In the genomic region with DNA sequence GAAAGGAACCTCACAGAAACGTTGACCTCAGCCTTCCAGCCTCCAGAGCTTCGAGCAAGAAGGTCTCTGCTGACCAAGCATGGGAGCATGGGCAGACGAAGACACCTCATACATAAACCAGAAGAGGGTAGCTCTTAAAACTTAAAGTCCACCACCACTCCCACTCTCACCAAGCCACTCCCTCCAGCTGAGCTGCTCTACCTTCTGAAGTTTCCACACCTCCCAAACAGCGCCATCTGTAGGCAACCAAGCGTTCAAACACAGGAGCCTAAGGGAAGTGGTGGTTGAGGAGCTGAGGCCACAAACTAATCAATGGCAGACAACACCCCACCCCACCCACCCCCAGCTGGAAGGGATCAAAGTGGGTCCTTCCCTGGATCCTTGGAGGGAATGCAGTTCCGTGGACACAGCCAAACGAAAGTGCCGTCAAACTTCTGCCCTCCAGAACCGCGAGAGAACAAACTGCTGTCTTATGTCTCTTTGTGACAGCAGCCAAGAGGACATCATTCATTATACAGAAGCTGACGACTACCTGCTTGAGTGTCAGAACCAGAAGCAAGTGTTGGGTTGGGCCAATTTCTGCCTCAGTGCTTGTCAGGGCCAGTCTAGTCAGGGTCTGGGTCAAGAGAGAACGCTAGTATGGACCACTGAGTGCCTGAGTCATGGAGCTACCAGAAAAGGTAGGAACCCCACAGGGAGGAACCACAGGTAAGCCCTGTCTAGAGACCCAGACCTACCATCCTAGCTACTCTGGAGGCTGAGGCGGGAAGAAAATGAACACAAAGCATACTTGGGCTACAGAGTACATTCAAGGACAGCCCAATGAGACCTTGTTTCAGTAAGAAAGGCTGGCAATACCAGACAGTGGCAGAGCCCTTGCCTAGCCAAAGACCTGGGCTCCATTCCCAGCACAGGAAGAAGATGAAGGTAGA, we compare ENCODE assay signal across 8 mouse cellular contexts. TPM values are rescaled to one million over a fixed set of nuclear protein-coding genes. Genes with fewer than 3 reads are reported as not detected.
A peak's percentile ranks its signal among the peaks of the same experiment; 100 is the strongest.
DNase-seq lines count a peak whose midpoint lies in the region; ATAC-seq lines count a peak whose summit lies in the region.

No protein-coding gene starts in this region.

- peak; percentile 53 to 82 for DNase-seq in adrenal gland, adult (ENCODE audit: inconsistent age in 2 of 2, low spot score in 1 of 2)
- no peak for DNase-seq in adrenal gland, adult 8-10 months
- peak; percentile 72 for DNase-seq in midbrain, embryonic 11.5 days (ENCODE audit: low spot score, missing footprints)
- no peak for DNase-seq in midbrain, embryonic 14.5 days
- peak; percentile 59 for DNase-seq in testis, postnatal 10 days (ENCODE audit: low spot score)
- no peak for DNase-seq in gastrocnemius, adult 18-20 months (ENCODE audit: low spot score)

- H3K9me3 ChIP-seq in midbrain, embryonic 11.5 days (ENCODE audit: control insufficient read depth, low read length), result no peaks in the 10 kb centered on the region
- H3K9me3 ChIP-seq in midbrain, embryonic 14.5 days (ENCODE audit: control insufficient read depth, low read length), result no peaks in the 10 kb centered on the region
- no peaks in the 10 kb centered on the region for H3K9me3 ChIP-seq in heart, embryonic 13.5 days
- H3K9me3 ChIP-seq in liver, embryonic 15.5 days (replicated peaks), result no peaks in the 10 kb centered on the region

- WGBS in midbrain, embryonic 11.5 days, result 81% methylated on average over 13 of the region's 13 CpGs
- 81% methylated on average over 13 of the region's 13 CpGs for whole genome bisulfite sequencing in midbrain, embryonic 14.5 days
- 65% methylated on average over 13 of the region's 13 CpGs for WGBS in heart, embryonic 13.5 days
- WGBS in liver, embryonic 15.5 days (ENCODE audit: insufficient replicate concordance), result 62% methylated on average over 13 of the region's 13 CpGs

- H3K4me3 ChIP-seq in midbrain, embryonic 11.5 days (ENCODE audit: low read depth, low read length), result no peak overlapping the region
- H3K4me3 ChIP-seq in midbrain, embryonic 14.5 days (replicated peaks; ENCODE audit: low read depth, low read length), result no peak overlapping the region
- no peak overlapping the region for H3K4me3 ChIP-seq in heart, embryonic 13.5 days
- no peak overlapping the region for H3K4me3 ChIP-seq in liver, embryonic 15.5 days (replicated peaks)

- no peak overlapping the region for H3K27ac ChIP-seq in midbrain, embryonic 11.5 days (ENCODE audit: low read depth, low read length)
- H3K27ac ChIP-seq in midbrain, embryonic 14.5 days (replicated peaks; ENCODE audit: low read depth, low read length), result no peak overlapping the region
- peak overlapping the region; percentile 93 for H3K27ac ChIP-seq in heart, embryonic 13.5 days (replicated peaks)
- peak overlapping the region; percentile 29; the same call in 1 of the 2 replicates for H3K27ac ChIP-seq in liver, embryonic 15.5 days (replicated peaks)

- H3K4me1 ChIP-seq in midbrain, embryonic 11.5 days (ENCODE audit: control insufficient read depth, insufficient read depth, low read length), result peaks cover 9% of the 10 kb centered on the region
- peaks cover 17% of the 10 kb centered on the region for H3K4me1 ChIP-seq in midbrain, embryonic 14.5 days (ENCODE audit: control insufficient read depth, insufficient read depth, low read length)
- H3K4me1 ChIP-seq in heart, embryonic 13.5 days, result peaks cover 53% of the 10 kb centered on the region
- H3K4me1 ChIP-seq in liver, embryonic 15.5 days (replicated peaks), result peaks cover 13% of the 10 kb centered on the region

- H3K4me2 ChIP-seq in midbrain, embryonic 11.5 days, result no peak overlapping the region
- no peak overlapping the region for H3K4me2 ChIP-seq in midbrain, embryonic 14.5 days (ENCODE audit: low read length)
- H3K4me2 ChIP-seq in heart, embryonic 13.5 days, result no peak overlapping the region
- H3K4me2 ChIP-seq in liver, embryonic 15.5 days, result no peak overlapping the region

- no peak for ATAC-seq in midbrain, embryonic 11.5 days (ENCODE audit: low FRiP score)
- ATAC-seq in midbrain, embryonic 14.5 days (ENCODE audit: low FRiP score, low TSS enrichment), result no peak
- ATAC-seq in heart, embryonic 13.5 days (ENCODE audit: extremely low read depth, insufficient number of reproducible peaks, low FRiP score, low TSS enrichment), result no peak
- no peak for ATAC-seq in liver, embryonic 15.5 days (ENCODE audit: insufficient read depth)

- H3K27me3 ChIP-seq in midbrain, embryonic 11.5 days (ENCODE audit: control insufficient read depth, insufficient read depth, low read length), result no peaks in the 10 kb centered on the region
- H3K27me3 ChIP-seq in midbrain, embryonic 14.5 days (ENCODE audit: control insufficient read depth, insufficient read depth, low read length), result no peaks in the 10 kb centered on the region
- H3K27me3 ChIP-seq in heart, embryonic 13.5 days (replicated peaks), result no peaks in the 10 kb centered on the region
- no peaks in the 10 kb centered on the region for H3K27me3 ChIP-seq in liver, embryonic 15.5 days

- H3K36me3 ChIP-seq in midbrain, embryonic 11.5 days (ENCODE audit: control insufficient read depth, insufficient read depth, low read length), result no peaks in the 10 kb centered on the region
- H3K36me3 ChIP-seq in midbrain, embryonic 14.5 days (ENCODE audit: control insufficient read depth, insufficient read depth, low read length), result no peaks in the 10 kb centered on the region
- no peaks in the 10 kb centered on the region for H3K36me3 ChIP-seq in heart, embryonic 13.5 days
- no peaks in the 10 kb centered on the region for H3K36me3 ChIP-seq in liver, embryonic 15.5 days (replicated peaks)

- H3K9ac ChIP-seq in midbrain, embryonic 11.5 days (ENCODE audit: low read length), result no peak overlapping the region
- H3K9ac ChIP-seq in midbrain, embryonic 14.5 days (replicated peaks; ENCODE audit: low read length), result no peak overlapping the region
- no peak overlapping the region for H3K9ac ChIP-seq in heart, embryonic 13.5 days
- H3K9ac ChIP-seq in liver, embryonic 15.5 days, result no peak overlapping the region

RNA-seq across cellular contexts. Expression of a gene that starts 59.8 kb away (rescaled TPM):
- 100 to 1,000 TPM; 133 to 185 (median 152) TPM for total RNA-seq in adrenal gland, adult 8-10 months (2022)
- 239 and 240 TPM in 2 replicates for polyA plus RNA-seq in midbrain, embryonic 11.5 days (2014; fragmentation: Nextera tagmentation; extraction: Ambion mirVana)
- 205 and 220 TPM in 2 replicates for polyA plus RNA-seq in midbrain, embryonic 14.5 days (2014; fragmentation: Nextera tagmentation; extraction: Ambion mirVana)
- 172 and 209 TPM in 2 replicates for polyA plus RNA-seq in heart, embryonic 13.5 days (2015; fragmentation: Nextera tagmentation; extraction: Ambion mirVana)
- 106 and 116 TPM in 2 replicates for polyA plus RNA-seq in liver, embryonic 15.5 days (2015; fragmentation: Nextera tagmentation; extraction: Ambion mirVana)
- 100 to 1,000 TPM in 1 of 2 experiments, 10 to 100 TPM in 1; 98.0 to 115 TPM for total RNA-seq in gastrocnemius, adult 18-20 months (2021)

Comparison
In these comparisons a context has a peak if more than half of its experiments do, and no peak if none do; other contexts are left out.
1. DNase-seq: peak in adrenal gland, adult (2 of 2), midbrain, embryonic 11.5 days (single experiment) and testis, postnatal 10 days (single experiment); none in adrenal gland, adult 8-10 months (single experiment), midbrain, embryonic 14.5 days (single experiment) and gastrocnemius, adult 18-20 months (single experiment).
2. H3K27ac ChIP-seq: peak in heart, embryonic 13.5 days (single experiment) and liver, embryonic 15.5 days (single experiment); none in midbrain, embryonic 11.5 days (single experiment) and midbrain, embryonic 14.5 days (single experiment).